Mouse (Mus musculus): ENCODE measurements around the gene Fam133b. TPM values are rescaled to one million over a fixed set of nuclear protein-coding genes. Genes with fewer than 3 reads are reported as not detected.
"Not testable (repeated sequence)": the region's sequence is repeated elsewhere in the genome, so short reads cannot be mapped to it uniquely, and the experiment has no call there.

Gene Fam133b
- polyA plus RNA-seq, 1 experiment from 2014 or later = 21.0 TPM

GRCm38 (mm10) chr5:3516481-3517075 is 27.1 kb upstream of the Fam133b start:
- H3K9me3 ChIP-seq (ENCODE audit: low read length) = no peaks in the 10 kb centered on the region
- ATAC-seq (peak; percentile 90), DNase-seq (ENCODE audit: low spot score) (peak; percentile 92)
- H3K36me3 ChIP-seq (ENCODE audit: insufficient read depth, low read length) = no peaks in the 10 kb centered on the region
- WGBS = 39% methylated on average over 9 of the region's 9 CpGs
- peak; percentile 93 for TF ChIP-seq CTCF (IDR thresholded peaks at IDR 0.05)
- TF ChIP-seq EP300 (IDR thresholded peaks at IDR 0.05) = no peak
- H3K9ac ChIP-seq (replicated peaks; ENCODE audit: low read depth) = no peak overlapping the region
- H3K27me3 ChIP-seq (replicated peaks; ENCODE audit: insufficient read depth, low read length) = no peaks in the 10 kb centered on the region
- H3K4me1 ChIP-seq (ENCODE audit: insufficient read depth, low read depth, low read length) = no peaks in the 10 kb centered on the region
- H3K4me3 ChIP-seq (ENCODE audit: low read depth, low read length) = no peak overlapping the region
- no peak overlapping the region for H3K4me2 ChIP-seq (replicated peaks; ENCODE audit: low read depth, low read length)
- H3K27ac ChIP-seq (ENCODE audit: low read length) = no peak overlapping the region

GRCm38 (mm10) chr5:3520493-3521359 is 22.9 kb upstream of the Fam133b start:
- DNase-seq (ENCODE audit: low spot score) = no peak
- no peaks in the 10 kb centered on the region for H3K36me3 ChIP-seq (ENCODE audit: insufficient read depth, low read length)
- no peaks in the 10 kb centered on the region for H3K9me3 ChIP-seq (ENCODE audit: low read length)
- H3K4me2 ChIP-seq (replicated peaks; ENCODE audit: low read depth, low read length) = no peak overlapping the region
- WGBS = 83% methylated on average over 18 of the region's 18 CpGs
- no peak overlapping the region for H3K4me3 ChIP-seq (ENCODE audit: low read depth, low read length)
- H3K4me1 ChIP-seq (ENCODE audit: insufficient read depth, low read depth, low read length) = no peaks in the 10 kb centered on the region
- no peak overlapping the region for H3K27ac ChIP-seq (ENCODE audit: low read length)
- TF ChIP-seq CTCF (IDR thresholded peaks at IDR 0.05) = no peak
- TF ChIP-seq EP300 (IDR thresholded peaks at IDR 0.05) = no peak
- no peaks in the 10 kb centered on the region for H3K27me3 ChIP-seq (replicated peaks; ENCODE audit: insufficient read depth, low read length)
- no peak overlapping the region for H3K9ac ChIP-seq (replicated peaks; ENCODE audit: low read depth)
- no peak for ATAC-seq

- no peak overlapping the region for H3K4me2 ChIP-seq (replicated peaks; ENCODE audit: low read depth, low read length)
- no peaks in the 10 kb centered on the region for H3K4me1 ChIP-seq (ENCODE audit: insufficient read depth, low read depth, low read length)
- H3K27me3 ChIP-seq (replicated peaks; ENCODE audit: insufficient read depth, low read length) = no peaks in the 10 kb centered on the region
- no peak for TF ChIP-seq CTCF (IDR thresholded peaks at IDR 0.05)
- TF ChIP-seq EP300 (IDR thresholded peaks at IDR 0.05) = no peak
- H3K4me3 ChIP-seq (ENCODE audit: low read depth, low read length) = no peak overlapping the region
- 90% methylated on average over 12 of the region's 12 CpGs for WGBS
- no peaks in the 10 kb centered on the region for H3K9me3 ChIP-seq (ENCODE audit: low read length)
- no peak overlapping the region for H3K27ac ChIP-seq (ENCODE audit: low read length)
- H3K36me3 ChIP-seq (ENCODE audit: insufficient read depth, low read length) = no peaks in the 10 kb centered on the region
- no peak for DNase-seq (ENCODE audit: low spot score)
- no peak overlapping the region for H3K9ac ChIP-seq (replicated peaks; ENCODE audit: low read depth)
- ATAC-seq = no peak
Measured at GRCm38 (mm10) chr5:3521741-3522140, 21.9 kb upstream of the Fam133b start.

DNA sequence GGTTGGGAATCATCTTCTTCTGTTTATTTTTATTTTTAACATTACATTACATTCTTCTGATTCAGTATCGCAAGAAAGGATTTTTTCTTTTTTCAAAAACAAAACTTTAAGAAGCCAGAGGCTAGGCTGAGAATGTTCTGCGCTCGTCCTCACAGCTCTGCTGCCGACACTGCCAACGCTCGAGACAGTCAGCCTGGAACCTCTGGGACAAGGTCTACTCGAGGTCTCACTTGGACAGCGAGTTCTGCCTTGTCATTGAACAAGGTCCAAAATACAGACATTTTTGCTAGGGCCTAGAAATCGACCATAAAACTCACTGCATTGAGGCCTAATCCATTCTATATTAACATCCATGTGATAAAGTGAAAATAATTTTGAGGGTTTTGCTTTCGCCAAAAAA is 20.8 kb upstream of the Fam133b start:
- Histone ChIP-seq H3K36me3 (ENCODE audit: insufficient read depth, low read length) (no peaks in the 10 kb centered on the region), H3K4me2 (replicated peaks; ENCODE audit: low read depth, low read length) (no peak overlapping the region), H3K9me3 (ENCODE audit: low read length) (no peaks in the 10 kb centered on the region), H3K4me1 (ENCODE audit: insufficient read depth, low read depth, low read length) (no peaks in the 10 kb centered on the region), H3K27ac (ENCODE audit: low read length) (no peak overlapping the region), H3K27me3 (replicated peaks; ENCODE audit: insufficient read depth, low read length) (no peaks in the 10 kb centered on the region), H3K9ac (replicated peaks; ENCODE audit: low read depth) (no peak overlapping the region), H3K4me3 (ENCODE audit: low read depth, low read length) (no peak overlapping the region)
- no peak for DNase-seq (ENCODE audit: low spot score)
- WGBS = 90% methylated on average over 10 of the region's 10 CpGs
- ATAC-seq = no peak
- TF ChIP-seq EP300 (IDR thresholded peaks at IDR 0.05) (no peak), CTCF (IDR thresholded peaks at IDR 0.05) (no peak)

- DNase-seq (ENCODE audit: low spot score) (no peak), ATAC-seq (peak; percentile 30; the same call in 1 of the 2 replicates)
- Histone ChIP-seq H3K9ac (replicated peaks; ENCODE audit: low read depth) (no peak overlapping the region), H3K27ac (ENCODE audit: low read length) (no peak overlapping the region), H3K4me2 (replicated peaks; ENCODE audit: low read depth, low read length) (no peak overlapping the region), H3K36me3 (ENCODE audit: insufficient read depth, low read length) (no peaks in the 10 kb centered on the region), H3K27me3 (replicated peaks; ENCODE audit: insufficient read depth, low read length) (no peaks in the 10 kb centered on the region), H3K9me3 (ENCODE audit: low read length) (no peaks in the 10 kb centered on the region), H3K4me1 (ENCODE audit: insufficient read depth, low read depth, low read length) (no peaks in the 10 kb centered on the region), H3K4me3 (ENCODE audit: low read depth, low read length) (no peak overlapping the region)
- 59% methylated on average over 5 of the region's 5 CpGs for WGBS
- no peak for TF ChIP-seq CTCF (IDR thresholded peaks at IDR 0.05)
- TF ChIP-seq EP300 (IDR thresholded peaks at IDR 0.05) = no peak
Measured at GRCm38 (mm10) chr5:3527041-3527691, 16.5 kb upstream of the Fam133b start.

GRCm38 (mm10) chr5:3529585-3530189 is 13.9 kb upstream of the Fam133b start:
- DNase-seq (ENCODE audit: low spot score) = no peak
- Histone ChIP-seq H3K4me3 (ENCODE audit: low read depth, low read length) (no peak overlapping the region), H3K9me3 (ENCODE audit: low read length) (no peaks in the 10 kb centered on the region), H3K27ac (ENCODE audit: low read length) (no peak overlapping the region), H3K27me3 (replicated peaks; ENCODE audit: insufficient read depth, low read length) (no peaks in the 10 kb centered on the region), H3K4me2 (replicated peaks; ENCODE audit: low read depth, low read length) (no peak overlapping the region), H3K4me1 (ENCODE audit: insufficient read depth, low read depth, low read length) (no peaks in the 10 kb centered on the region), H3K36me3 (ENCODE audit: insufficient read depth, low read length) (no peaks in the 10 kb centered on the region), H3K9ac (replicated peaks; ENCODE audit: low read depth) (no peak overlapping the region)
- 71% methylated on average over 10 of the region's 10 CpGs for WGBS
- no peak for ATAC-seq
- TF ChIP-seq CTCF (IDR thresholded peaks at IDR 0.05) = no peak
- no peak for TF ChIP-seq EP300 (IDR thresholded peaks at IDR 0.05)

DNA sequence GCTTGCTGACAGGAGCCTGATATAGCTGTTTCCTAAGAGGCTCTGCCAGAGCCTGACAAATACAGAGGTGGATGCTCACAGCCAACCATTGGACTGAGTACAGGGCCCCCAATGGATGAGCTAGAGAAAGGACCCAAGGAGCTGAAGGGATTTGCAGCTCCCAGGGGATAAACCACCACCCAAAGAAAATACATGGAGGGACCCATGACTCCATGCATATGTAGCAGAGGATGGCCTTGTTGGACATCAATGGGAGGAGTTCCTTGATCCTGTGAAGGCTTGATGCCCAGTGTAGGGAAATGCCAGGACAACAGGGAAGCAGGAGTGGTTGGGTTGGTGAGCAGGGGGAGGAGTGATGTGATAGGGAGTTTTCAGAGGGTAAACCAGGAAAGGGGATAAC is 11.6 kb upstream of the Fam133b start:
- not testable (repeated sequence) for DNase-seq (ENCODE audit: low spot score); H3K9ac ChIP-seq (replicated peaks; ENCODE audit: low read depth); ATAC-seq; H3K4me2 ChIP-seq (replicated peaks; ENCODE audit: low read depth, low read length); H3K36me3 ChIP-seq (ENCODE audit: insufficient read depth, low read length); H3K27me3 ChIP-seq (replicated peaks; ENCODE audit: insufficient read depth, low read length); H3K9me3 ChIP-seq (ENCODE audit: low read length); H3K4me1 ChIP-seq (ENCODE audit: insufficient read depth, low read depth, low read length); H3K4me3 ChIP-seq (ENCODE audit: low read depth, low read length); H3K27ac ChIP-seq (ENCODE audit: low read length)
